Mouse (Mus musculus) midbrain, embryonic 10.5 days (tissue): ENCODE measurements around the gene Hipk1. TPM values are rescaled to one million over a fixed set of nuclear protein-coding genes. Genes with fewer than 3 reads are reported as not detected.
"Not testable (repeated sequence)": the region's sequence is repeated elsewhere in the genome, so short reads cannot be mapped to it uniquely, and the experiment has no call there.

Experiments
- DNase-seq: peaks from one replicate; pipeline ENCODE4 v3.0.0-alpha.2; 2017; ENCODE audit warnings: low spot score
- H3K27ac ChIP-seq: fragments of 300-500 bp; sonication (generic); replicated peaks from 2 replicates; pipeline ENCODE4 v1.5.1; 2016; ENCODE audit warnings: mild to moderate bottlenecking
- H3K27me3 ChIP-seq: fragments of 300-500 bp; sonication (generic); 2 replicates; pipeline ENCODE4 v1.6.1; 2016; ENCODE audit warnings: low read depth, mild to moderate bottlenecking; ENCODE audit not compliant: poor library complexity, severe bottlenecking
- H3K36me3 ChIP-seq: fragments of 300-500 bp; sonication (generic); 2 replicates; pipeline ENCODE4 v1.6.1; 2016; ENCODE audit warnings: mild to moderate bottlenecking, moderate library complexity
- H3K4me1 ChIP-seq: fragments of 300-500 bp; sonication (generic); 2 replicates; pipeline ENCODE4 v1.6.1; 2016
- H3K4me3 ChIP-seq: fragments of 300-500 bp; sonication (generic); 2 replicates; pipeline ENCODE4 v1.5.1; 2016; ENCODE audit warnings: mild to moderate bottlenecking, moderate library complexity
- H3K9me3 ChIP-seq: fragments of 300-500 bp; sonication (generic); replicated peaks from 2 replicates; pipeline ENCODE4 v1.6.1; 2016; ENCODE audit warnings: mild to moderate bottlenecking
- WGBS: fragments of 180-500 bp; shearing (Covaris S2); methylation state at CpG from one replicate; pipeline ENCODE4 v1.1.7; 2016; 5-methylcytosine and 5-hydroxymethylcytosine counted together
- polyA plus RNA-seq: library from polyadenylated mRNA; unstranded; fragments of >200 nt; fragmentation: Nextera tagmentation; extraction: Ambion mirVana; gene quantifications from 2 replicates; pipeline ENCODE4 v1.2.1, GENCODE M21; 2016

The Hipk1 gene
- polyA plus RNA-seq, 1 experiment from 2014 or later = 9.9 TPM

DNA sequence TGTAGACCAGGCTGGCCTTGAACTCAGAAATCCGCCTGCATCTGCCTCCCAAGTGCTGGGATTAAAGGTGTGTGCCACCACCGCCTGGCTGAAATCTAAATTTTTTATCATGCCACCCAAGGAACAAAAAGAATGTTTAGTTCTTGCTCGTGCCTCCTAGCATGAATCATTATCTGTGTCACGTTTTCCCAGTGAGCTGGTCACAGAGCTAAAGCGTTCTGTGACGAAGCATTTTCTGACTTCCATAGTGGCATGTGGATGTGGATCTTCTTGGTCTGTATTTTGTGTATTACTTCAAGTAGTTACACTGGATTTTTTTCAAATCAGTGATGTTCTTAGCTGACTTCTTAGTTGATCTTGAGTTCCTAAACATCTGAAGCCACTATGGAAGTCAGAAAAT, 19.6 kb upstream of the Hipk1 start:
- H3K36me3 ChIP-seq = peaks cover 42% of the 10 kb centered on the region
- H3K27me3 ChIP-seq = no peaks in the 10 kb centered on the region
- no peak overlapping the region for H3K4me3 ChIP-seq
- no peak overlapping the region for H3K27ac ChIP-seq
- no peaks in the 10 kb centered on the region for H3K9me3 ChIP-seq
- WGBS = 91% methylated on average over 6 of the region's 6 CpGs
- peaks cover 19% of the 10 kb centered on the region for H3K4me1 ChIP-seq
- no peak for DNase-seq

GRCm38 (mm10) chr3:103809799-103810150, 18.4 kb upstream of the Hipk1 start:
- Histone ChIP-seq H3K9me3 (no peaks in the 10 kb centered on the region), H3K4me3 (peak overlapping the region; percentile 64), H3K27ac (peak overlapping the region; percentile 93), H3K27me3 (no peaks in the 10 kb centered on the region), H3K36me3 (peaks cover 44% of the 10 kb centered on the region), H3K4me1 (peaks cover 19% of the 10 kb centered on the region)
- under 1% methylated on average over 14 of the region's 14 CpGs for WGBS
- no peak for DNase-seq

- H3K27me3 ChIP-seq = no peaks in the 10 kb centered on the region
- H3K4me1 ChIP-seq = peaks cover 19% of the 10 kb centered on the region
- H3K27ac ChIP-seq = peak within 1 kb of the TSS; percentile 93
- under 1% methylated on average over 61 of the region's 70 CpGs for WGBS
- DNase-seq = peak; percentile 95
- peaks cover 44% of the 10 kb centered on the region for H3K36me3 ChIP-seq
- H3K9me3 ChIP-seq = no peaks in the 10 kb centered on the region
- peak within 1 kb of the TSS; percentile 64 for H3K4me3 ChIP-seq
Observed at GRCm38 (mm10) chr3:103808891-103809798, 17.8 kb upstream of the Hipk1 start, which contains the start of the genes Dclre1b, Ap4b1 and Gm43064. TSS of gene Dclre1b (minus strand) at chr3:103809444. TSS of gene Ap4b1 (plus strand) at chr3:103809520. TSS of gene Gm43064 (plus strand) at chr3:103809573.

GRCm38 (mm10) chr3:103805671-103806070, 14.3 kb upstream of the Hipk1 start:
- Histone ChIP-seq H3K36me3 (peaks cover 64% of the 10 kb centered on the region), H3K27me3 (no peaks in the 10 kb centered on the region), H3K27ac (no peak overlapping the region), H3K9me3 (no peaks in the 10 kb centered on the region), H3K4me1 (peaks cover 19% of the 10 kb centered on the region), H3K4me3 (no peak overlapping the region)
- DNase-seq = no peak
- WGBS = 92% methylated on average over 1 of the region's 1 CpGs

DNA sequence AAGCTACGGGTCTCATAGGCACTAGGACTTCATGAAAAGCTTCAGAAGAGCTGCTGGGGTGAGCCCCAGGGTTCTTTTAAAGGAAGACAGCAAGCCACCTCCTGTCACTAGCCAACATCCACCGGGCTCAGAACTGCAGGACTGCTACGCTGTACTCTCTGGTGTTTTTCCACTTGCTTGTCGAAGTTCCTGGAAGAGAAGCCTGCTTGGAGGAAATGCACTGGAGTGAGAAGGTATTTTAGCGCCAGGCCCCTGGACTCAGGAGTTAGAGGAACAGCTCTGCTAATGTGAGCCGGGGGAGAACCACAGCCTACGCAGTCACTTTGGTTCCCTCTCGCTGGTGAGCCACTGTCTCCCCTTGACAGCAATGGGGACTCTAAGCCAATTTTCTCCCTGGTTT, 11.5 kb upstream of the Hipk1 start:
- WGBS = 84% methylated on average over 8 of the region's 8 CpGs
- peaks cover 64% of the 10 kb centered on the region for H3K36me3 ChIP-seq
- H3K9me3 ChIP-seq = no peaks in the 10 kb centered on the region
- H3K27ac ChIP-seq = no peak overlapping the region
- H3K4me3 ChIP-seq = no peak overlapping the region
- H3K27me3 ChIP-seq = no peaks in the 10 kb centered on the region
- peaks cover 2% of the 10 kb centered on the region for H3K4me1 ChIP-seq
- no peak for DNase-seq

DNA sequence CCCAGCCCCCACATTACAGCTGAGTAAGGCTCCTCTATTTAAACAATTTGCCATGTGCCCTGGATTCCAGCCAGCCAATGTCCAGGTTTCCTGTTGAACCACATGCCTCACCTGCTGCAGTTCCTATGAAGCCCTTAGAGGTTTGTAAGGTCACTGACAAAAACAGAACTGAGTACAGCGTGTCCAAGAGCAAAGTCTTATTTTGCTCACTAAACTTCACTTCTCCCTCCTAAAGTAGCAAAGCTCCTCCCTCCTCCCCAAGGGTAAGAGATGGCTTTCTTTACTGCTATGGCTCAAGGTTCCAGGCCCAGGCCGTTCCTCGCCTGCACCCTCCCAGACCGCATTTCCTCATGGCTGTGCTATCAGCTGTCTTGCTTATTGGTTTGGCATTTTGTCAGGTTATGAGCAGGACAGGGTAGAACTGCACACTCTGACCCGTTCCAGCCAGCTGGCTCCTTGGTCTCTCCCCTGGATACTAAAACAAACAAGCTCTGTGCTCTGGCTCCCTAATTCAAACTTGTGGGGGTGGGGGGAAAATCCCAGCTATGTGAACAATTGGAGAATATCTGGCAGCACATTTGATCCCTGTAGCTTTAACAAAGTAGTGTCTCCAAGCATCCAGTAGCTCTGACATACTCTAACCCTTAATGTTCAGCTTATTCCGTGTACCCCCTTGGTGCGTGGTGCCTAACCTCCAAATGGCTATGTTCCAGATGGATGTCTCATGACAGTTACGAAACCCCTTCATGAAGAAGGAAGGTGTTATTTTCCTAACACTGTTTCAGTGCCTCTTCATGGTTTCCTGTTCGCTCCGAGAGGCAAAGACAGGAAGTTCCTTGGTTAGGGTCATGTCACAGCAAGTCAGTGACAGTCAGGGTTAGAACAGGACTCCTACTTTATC, 10.5 kb upstream of the Hipk1 start:
- no peak overlapping the region for H3K27ac ChIP-seq
- H3K4me1 ChIP-seq = no peaks in the 10 kb centered on the region
- H3K9me3 ChIP-seq = no peaks in the 10 kb centered on the region
- no peak overlapping the region for H3K4me3 ChIP-seq
- H3K36me3 ChIP-seq = peaks cover 57% of the 10 kb centered on the region
- 78% methylated on average over 10 of the region's 10 CpGs for WGBS
- DNase-seq = no peak
- no peaks in the 10 kb centered on the region for H3K27me3 ChIP-seq

GRCm38 (mm10) chr3:103799507-103799906, 8.1 kb upstream of the Hipk1 start:
- H3K9me3 ChIP-seq = no peaks in the 10 kb centered on the region
- no peak for DNase-seq
- no peak overlapping the region for H3K4me3 ChIP-seq
- no peak overlapping the region for H3K27ac ChIP-seq
- WGBS = 81% methylated on average over 2 of the region's 2 CpGs
- H3K36me3 ChIP-seq = peaks cover 33% of the 10 kb centered on the region
- no peaks in the 10 kb centered on the region for H3K27me3 ChIP-seq
- H3K4me1 ChIP-seq = no peaks in the 10 kb centered on the region

DNA sequence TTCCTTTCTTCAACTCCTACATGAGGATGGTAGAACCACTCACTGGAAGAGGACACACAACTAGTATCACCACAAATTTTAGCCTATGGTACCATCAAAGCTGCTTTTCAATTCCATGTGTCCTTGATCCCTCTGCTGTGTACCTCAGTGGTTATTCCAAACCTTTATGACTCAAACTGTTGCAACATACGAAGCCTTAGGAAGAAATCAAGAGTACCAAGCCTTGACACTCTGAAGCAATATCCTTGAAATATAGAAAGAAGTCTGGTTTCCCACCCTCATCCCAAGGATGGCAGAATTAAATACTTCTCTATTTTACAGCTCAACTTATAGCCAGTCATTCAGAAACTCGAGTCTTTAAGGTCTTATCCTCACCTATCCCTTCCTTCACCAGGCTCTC, 5.0 kb upstream of the Hipk1 start:
- Histone ChIP-seq H3K4me1 (peaks cover 6% of the 10 kb centered on the region), H3K9me3 (no peaks in the 10 kb centered on the region), H3K4me3 (no peak overlapping the region), H3K27me3 (no peaks in the 10 kb centered on the region), H3K36me3 (peaks cover 2% of the 10 kb centered on the region), H3K27ac (no peak overlapping the region)
- 68% methylated on average over 2 of the region's 2 CpGs for WGBS
- DNase-seq = no peak

DNA sequence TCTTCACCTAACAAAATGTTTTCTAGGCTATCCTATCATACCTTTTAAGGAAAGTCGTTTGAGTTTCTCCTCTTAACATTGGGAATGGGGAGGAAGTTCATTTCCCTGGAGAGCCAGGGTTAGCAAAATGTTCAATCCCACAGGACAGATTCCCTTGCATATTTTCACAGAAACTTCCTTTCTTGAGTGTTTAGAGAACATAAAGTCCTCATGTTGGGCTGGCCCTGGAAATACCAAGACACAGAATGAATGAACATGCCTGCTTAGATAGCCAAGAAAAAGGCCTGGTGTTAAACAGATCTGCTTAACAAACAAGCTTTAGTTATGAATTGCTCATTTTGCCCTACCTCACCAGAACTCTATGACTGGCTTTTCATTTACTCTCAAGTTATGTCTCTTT, 1.2 kb upstream of the Hipk1 start:
- Histone ChIP-seq H3K27me3 (no peaks in the 10 kb centered on the region), H3K9me3 (no peaks in the 10 kb centered on the region), H3K4me3 (no peak overlapping the region), H3K27ac (no peak overlapping the region), H3K36me3 (no peaks in the 10 kb centered on the region), H3K4me1 (peaks cover 26% of the 10 kb centered on the region)
- DNase-seq = no peak
- 82% methylated on average over 1 of the region's 1 CpGs for WGBS

- Histone ChIP-seq H3K4me3 (peak overlapping the region; percentile 96; the same call in 1 of the 2 replicates), H3K4me1 (peaks cover 26% of the 10 kb centered on the region), H3K27ac (peak overlapping the region; percentile 98; the same call in 1 of the 2 replicates)
- DNase-seq, H3K27me3 ChIP-seq, H3K36me3 ChIP-seq, H3K9me3 ChIP-seq: not testable (repeated sequence)
- 75% methylated on average over 5 of the region's 5 CpGs for WGBS
Observed at GRCm38 (mm10) chr3:103792111-103792406, 696 bp upstream of the Hipk1 start.

DNA sequence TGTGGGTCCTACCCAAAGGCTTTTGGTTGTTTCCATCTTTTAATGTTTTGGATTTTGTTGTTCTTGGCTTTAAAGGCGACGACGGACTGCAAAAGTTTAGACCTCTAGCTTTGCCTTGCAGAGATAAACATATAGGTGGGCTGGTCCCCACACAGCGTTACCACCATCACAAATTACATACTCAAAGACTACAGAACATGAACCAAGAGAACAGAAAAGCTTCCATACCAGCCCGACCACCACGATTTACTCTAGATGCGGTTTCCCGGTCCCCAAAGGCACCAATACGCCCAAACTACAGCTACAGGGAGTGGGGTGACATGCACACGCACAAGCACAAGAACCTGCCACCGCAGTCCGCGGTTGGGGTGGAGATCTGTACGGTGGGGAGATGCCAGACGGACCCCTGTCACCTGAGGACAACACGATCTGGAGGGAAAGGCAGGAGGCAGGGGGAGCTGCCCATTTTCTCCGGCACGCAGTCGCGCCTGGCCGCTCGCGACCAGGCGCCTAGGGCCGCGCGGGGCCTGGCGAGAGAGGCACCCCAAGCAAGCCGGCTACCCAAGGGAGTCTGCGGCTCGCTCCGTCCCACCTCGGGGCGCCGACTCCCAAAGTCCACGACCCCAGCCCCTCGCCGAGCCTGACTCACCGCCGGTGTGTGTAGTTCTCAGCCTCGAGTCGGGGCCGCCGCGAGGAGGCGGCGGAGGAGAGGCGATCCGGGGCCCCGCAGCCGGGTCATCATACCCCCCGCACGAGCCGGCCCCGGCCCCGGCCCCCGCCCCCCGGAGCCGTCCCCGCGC, 817 bp downstream of the Hipk1 start:
- under 1% methylated on average over 54 of the region's 61 CpGs for WGBS
- peak overlapping the region; percentile 98 for H3K27ac ChIP-seq
- H3K4me3 ChIP-seq = peak overlapping the region; percentile 96
- H3K9me3 ChIP-seq = no peaks in the 10 kb centered on the region
- H3K4me1 ChIP-seq = peaks cover 26% of the 10 kb centered on the region
- H3K36me3 ChIP-seq = no peaks in the 10 kb centered on the region
- DNase-seq = no peak
- H3K27me3 ChIP-seq = no peaks in the 10 kb centered on the region

GRCm38 (mm10) chr3:103789891-103790345, 1.4 kb downstream of the Hipk1 start:
- H3K9me3 ChIP-seq = no peaks in the 10 kb centered on the region
- H3K36me3 ChIP-seq = no peaks in the 10 kb centered on the region
- peak overlapping the region; percentile 96 for H3K4me3 ChIP-seq
- peaks cover 26% of the 10 kb centered on the region for H3K4me1 ChIP-seq
- H3K27ac ChIP-seq = peak overlapping the region; percentile 98
- no peaks in the 10 kb centered on the region for H3K27me3 ChIP-seq
- DNase-seq = peak; percentile 45
- WGBS = 2% methylated on average over 14 of the region's 14 CpGs
